Mouse (Mus musculus): ENCODE results near the gene Slco2b1. TPM values are rescaled to one million over a fixed set of nuclear protein-coding genes. Genes with fewer than 3 reads are reported as not detected.
A peak's percentile ranks its signal among the peaks of the same experiment; 100 is the strongest.

Slco2b1 gene
- polyA plus RNA-seq, 1 experiment from 2014 or later = 2.1 TPM

- 89% methylated on average over 9 of the region's 9 CpGs for WGBS
- no peaks in the 10 kb centered on the region for H3K36me3 ChIP-seq
- no peak for DNase-seq (ENCODE audit: low spot score)
- H3K9me3 ChIP-seq (replicated peaks) = no peaks in the 10 kb centered on the region
- H3K27me3 ChIP-seq (ENCODE audit: low read depth, poor library complexity, severe bottlenecking) = no peaks in the 10 kb centered on the region
- peak overlapping the region; percentile 55; the same call in 1 of the 2 replicates for H3K27ac ChIP-seq (replicated peaks)
- peaks cover 24% of the 10 kb centered on the region for H3K4me1 ChIP-seq
- no peak overlapping the region for H3K4me3 ChIP-seq
Measured at GRCm38 (mm10) chr7:99663507-99664220, 47.5 kb downstream of the Slco2b1 start.

- peaks cover 20% of the 10 kb centered on the region for H3K4me1 ChIP-seq
- no peak for DNase-seq (ENCODE audit: low spot score)
- H3K9me3 ChIP-seq (replicated peaks) = no peaks in the 10 kb centered on the region
- no peaks in the 10 kb centered on the region for H3K36me3 ChIP-seq
- H3K27ac ChIP-seq (replicated peaks) = no peak overlapping the region
- no peak overlapping the region for H3K4me3 ChIP-seq
- WGBS = 67% methylated on average over 2 of the region's 2 CpGs
- no peaks in the 10 kb centered on the region for H3K27me3 ChIP-seq (ENCODE audit: low read depth, poor library complexity, severe bottlenecking)
Measured at GRCm38 (mm10) chr7:99662311-99662710, 48.8 kb downstream of the Slco2b1 start.

DNA sequence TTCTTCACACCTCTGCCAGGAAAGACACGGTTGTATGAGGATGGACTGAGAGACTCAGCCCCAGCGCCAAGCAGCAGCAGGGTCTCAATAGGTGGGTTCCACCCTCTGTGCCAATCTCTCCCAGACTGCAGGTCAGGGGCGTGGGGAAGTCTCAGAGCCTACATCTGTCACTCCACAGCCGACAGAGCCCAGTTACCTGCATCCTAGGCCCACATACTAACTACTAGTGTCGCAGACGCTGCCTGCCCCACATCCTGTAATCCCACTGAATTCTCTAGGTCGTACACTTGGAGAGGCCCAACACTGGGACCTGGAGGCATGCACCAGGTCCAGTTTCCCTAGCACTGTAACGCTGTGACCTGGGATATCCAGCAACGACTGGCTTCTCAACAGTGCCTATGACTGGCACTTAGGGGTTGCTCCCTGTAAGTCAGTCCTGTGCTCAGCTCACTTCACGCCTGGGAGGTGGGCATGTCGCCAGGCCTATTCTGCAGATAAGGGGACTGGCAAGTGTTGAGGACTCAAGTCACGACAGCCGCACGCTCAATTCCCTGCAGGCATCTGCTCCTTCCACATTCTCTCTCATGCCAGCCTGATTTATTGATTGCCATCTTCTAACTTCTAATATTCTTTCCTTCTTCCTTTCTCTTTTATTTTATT, 49.4 kb downstream of the Slco2b1 start:
- no peak overlapping the region for H3K4me3 ChIP-seq
- WGBS = 86% methylated on average over 14 of the region's 14 CpGs
- no peaks in the 10 kb centered on the region for H3K36me3 ChIP-seq
- DNase-seq (ENCODE audit: low spot score) = no peak
- H3K27me3 ChIP-seq (ENCODE audit: low read depth, poor library complexity, severe bottlenecking) = no peaks in the 10 kb centered on the region
- no peaks in the 10 kb centered on the region for H3K9me3 ChIP-seq (replicated peaks)
- no peak overlapping the region for H3K27ac ChIP-seq (replicated peaks)
- H3K4me1 ChIP-seq = peaks cover 20% of the 10 kb centered on the region

DNA sequence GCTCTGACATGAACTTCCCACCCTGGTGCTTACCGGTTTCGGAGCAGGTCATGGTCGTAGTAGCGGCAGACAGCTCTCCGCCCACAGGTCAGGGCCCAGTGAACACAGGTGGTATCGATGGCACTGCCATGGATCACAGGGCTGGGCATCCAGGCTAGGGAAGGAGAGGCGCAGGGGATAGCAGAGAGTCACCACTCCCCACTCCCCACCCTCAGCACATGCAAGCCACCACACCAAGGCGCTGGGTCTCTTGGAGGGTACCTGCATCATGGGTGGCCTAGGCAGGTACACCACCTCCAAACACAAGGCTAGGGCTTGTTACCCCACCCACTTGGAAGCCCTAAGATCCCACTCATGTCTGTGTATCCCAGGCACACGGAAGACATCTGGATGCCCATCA, 50.1 kb downstream of the Slco2b1 start:
- H3K36me3 ChIP-seq = no peaks in the 10 kb centered on the region
- 89% methylated on average over 9 of the region's 9 CpGs for WGBS
- H3K9me3 ChIP-seq (replicated peaks) = no peaks in the 10 kb centered on the region
- H3K4me1 ChIP-seq = peaks cover 20% of the 10 kb centered on the region
- no peak for DNase-seq (ENCODE audit: low spot score)
- no peak overlapping the region for H3K27ac ChIP-seq (replicated peaks)
- no peaks in the 10 kb centered on the region for H3K27me3 ChIP-seq (ENCODE audit: low read depth, poor library complexity, severe bottlenecking)
- no peak overlapping the region for H3K4me3 ChIP-seq

DNA sequence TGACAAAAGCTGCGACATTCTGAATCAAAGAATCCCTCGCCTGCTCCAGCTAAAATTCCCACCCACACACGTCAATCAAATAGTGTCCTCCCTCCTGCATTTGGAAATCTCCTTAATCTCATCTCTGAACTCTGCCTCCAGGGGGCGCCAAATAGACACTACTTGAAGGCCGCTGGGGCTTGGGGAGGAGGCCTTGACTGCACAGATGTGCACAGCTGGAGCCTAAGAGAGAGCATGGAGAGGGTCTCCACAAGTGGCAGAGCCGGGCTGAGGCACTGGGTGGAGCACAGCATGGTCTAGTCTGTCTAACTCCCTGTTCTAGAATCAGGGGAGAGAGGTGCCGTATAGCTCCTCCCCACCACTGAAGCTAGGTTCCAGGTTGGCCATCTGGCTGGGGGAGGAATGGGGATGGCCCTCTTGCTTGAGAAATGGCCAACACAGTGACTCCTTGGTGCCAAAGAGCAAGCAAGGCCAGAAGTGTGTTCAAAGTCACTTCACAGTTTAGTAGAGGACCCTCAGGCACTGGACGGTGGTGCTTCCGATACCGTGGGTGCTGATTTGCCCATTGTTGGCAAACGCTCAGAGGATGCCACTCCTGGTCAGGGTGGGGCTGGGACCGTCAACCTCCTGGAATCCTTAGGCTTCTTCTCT, 51.6 kb downstream of the Slco2b1 start:
- 49% methylated on average over 12 of the region's 12 CpGs for WGBS
- H3K27ac ChIP-seq (replicated peaks) = no peak overlapping the region
- H3K9me3 ChIP-seq (replicated peaks) = no peaks in the 10 kb centered on the region
- no peak overlapping the region for H3K4me3 ChIP-seq
- DNase-seq (ENCODE audit: low spot score) = peak; percentile 83
- peaks cover 9% of the 10 kb centered on the region for H3K4me1 ChIP-seq
- no peaks in the 10 kb centered on the region for H3K27me3 ChIP-seq (ENCODE audit: low read depth, poor library complexity, severe bottlenecking)
- H3K36me3 ChIP-seq = no peaks in the 10 kb centered on the region

DNA sequence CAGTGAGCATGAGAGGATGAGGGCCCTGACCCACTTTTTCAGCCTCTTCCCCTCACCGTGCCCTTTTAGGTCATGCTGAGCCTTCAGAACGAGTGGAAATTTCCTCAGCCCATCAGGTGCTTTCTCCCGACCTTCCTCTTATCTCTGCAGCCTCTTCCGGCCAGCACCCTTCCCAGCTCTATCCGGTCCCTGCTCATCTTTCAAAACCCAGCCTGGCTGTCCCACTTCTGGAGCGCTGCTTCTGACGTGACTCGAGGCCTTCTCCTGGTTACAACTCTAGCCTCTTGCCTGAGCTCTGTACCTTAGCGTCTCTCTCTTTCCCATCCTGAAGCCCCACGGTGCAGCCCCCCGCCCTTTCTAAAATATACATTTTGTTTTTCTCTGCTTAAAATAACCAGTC, 56.9 kb downstream of the Slco2b1 start:
- Histone ChIP-seq H3K27me3 (ENCODE audit: low read depth, poor library complexity, severe bottlenecking) (no peaks in the 10 kb centered on the region), H3K36me3 (no peaks in the 10 kb centered on the region), H3K4me3 (no peak overlapping the region), H3K27ac (replicated peaks) (no peak overlapping the region), H3K4me1 (peaks cover 2% of the 10 kb centered on the region), H3K9me3 (replicated peaks) (no peaks in the 10 kb centered on the region)
- 86% methylated on average over 11 of the region's 11 CpGs for WGBS
- no peak for DNase-seq (ENCODE audit: low spot score)

DNA sequence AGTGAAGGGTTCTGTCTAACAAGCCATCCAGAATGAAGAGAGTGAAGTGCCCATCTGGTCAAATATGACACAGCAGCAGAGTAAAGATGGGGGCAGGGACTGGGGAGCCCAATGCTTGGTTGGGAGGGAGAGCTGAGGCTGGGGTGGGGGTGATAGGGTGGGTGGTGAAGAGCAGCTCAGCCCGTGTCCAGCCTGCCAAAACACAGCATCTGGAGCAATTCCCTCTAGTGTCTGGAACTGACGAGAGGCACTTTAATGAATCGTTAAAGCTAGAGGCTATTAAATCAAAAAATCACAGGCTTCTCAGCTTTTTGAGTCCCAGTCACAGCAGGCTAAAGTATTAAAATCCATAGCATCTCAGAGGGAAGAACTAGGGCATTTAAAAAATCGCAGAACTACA, 61.6 kb downstream of the Slco2b1 start:
- H3K4me1 ChIP-seq = peaks cover 5% of the 10 kb centered on the region; the same call in 1 of the 2 replicates
- no peak overlapping the region for H3K27ac ChIP-seq (replicated peaks)
- 75% methylated on average over 4 of the region's 4 CpGs for WGBS
- no peak overlapping the region for H3K4me3 ChIP-seq
- DNase-seq (ENCODE audit: low spot score) = no peak
- H3K36me3 ChIP-seq = no peaks in the 10 kb centered on the region
- no peaks in the 10 kb centered on the region for H3K9me3 ChIP-seq (replicated peaks)
- no peaks in the 10 kb centered on the region for H3K27me3 ChIP-seq (ENCODE audit: low read depth, poor library complexity, severe bottlenecking)

DNA sequence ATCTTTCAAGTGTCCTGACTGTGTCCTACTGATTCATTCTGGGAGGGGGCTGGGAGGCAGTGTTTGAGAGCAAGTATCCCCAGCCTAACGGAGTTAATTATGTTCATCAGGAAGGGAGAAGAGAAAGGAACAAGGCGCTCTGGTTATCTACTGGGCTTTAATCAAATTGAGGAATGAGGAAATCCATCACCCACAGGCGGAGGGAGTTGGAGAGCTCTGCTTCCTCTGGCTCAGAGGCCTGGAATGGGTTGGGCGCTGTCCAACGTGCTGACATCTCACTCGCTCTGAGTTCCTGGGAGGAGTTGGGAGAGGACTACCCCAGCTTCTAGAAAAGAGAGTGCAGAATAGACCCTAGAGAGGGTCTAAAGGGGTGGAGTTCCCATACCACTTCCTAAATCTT, 62.5 kb downstream of the Slco2b1 start:
- peaks cover 5% of the 10 kb centered on the region; the same call in 1 of the 2 replicates for H3K4me1 ChIP-seq
- H3K9me3 ChIP-seq (replicated peaks) = no peaks in the 10 kb centered on the region
- no peaks in the 10 kb centered on the region for H3K36me3 ChIP-seq
- no peaks in the 10 kb centered on the region for H3K27me3 ChIP-seq (ENCODE audit: low read depth, poor library complexity, severe bottlenecking)
- peak; percentile 44 for DNase-seq (ENCODE audit: low spot score)
- no peak overlapping the region for H3K27ac ChIP-seq (replicated peaks)
- WGBS = 6% methylated on average over 6 of the region's 6 CpGs
- no peak overlapping the region for H3K4me3 ChIP-seq

- no peak for DNase-seq (ENCODE audit: low spot score)
- 89% methylated on average over 7 of the region's 7 CpGs for WGBS
- peaks cover 22% of the 10 kb centered on the region for H3K4me1 ChIP-seq
- no peak overlapping the region for H3K27ac ChIP-seq (replicated peaks)
- no peak overlapping the region for H3K4me3 ChIP-seq
- no peaks in the 10 kb centered on the region for H3K9me3 ChIP-seq (replicated peaks)
- peaks cover 20% of the 10 kb centered on the region for H3K27me3 ChIP-seq (ENCODE audit: low read depth, poor library complexity, severe bottlenecking)
- no peaks in the 10 kb centered on the region for H3K36me3 ChIP-seq
Measured at GRCm38 (mm10) chr7:99644701-99645100, 66.4 kb downstream of the Slco2b1 start.

- no peak overlapping the region for H3K27ac ChIP-seq (replicated peaks)
- H3K36me3 ChIP-seq = no peaks in the 10 kb centered on the region
- no peak overlapping the region for H3K4me3 ChIP-seq
- H3K4me1 ChIP-seq = peaks cover 22% of the 10 kb centered on the region
- no peak for DNase-seq (ENCODE audit: low spot score)
- H3K9me3 ChIP-seq (replicated peaks) = no peaks in the 10 kb centered on the region
- WGBS = 43% methylated on average over 3 of the region's 3 CpGs
- H3K27me3 ChIP-seq (ENCODE audit: low read depth, poor library complexity, severe bottlenecking) = peaks cover 20% of the 10 kb centered on the region
Measured at GRCm38 (mm10) chr7:99642078-99642477, 69.1 kb downstream of the Slco2b1 start.

DNA sequence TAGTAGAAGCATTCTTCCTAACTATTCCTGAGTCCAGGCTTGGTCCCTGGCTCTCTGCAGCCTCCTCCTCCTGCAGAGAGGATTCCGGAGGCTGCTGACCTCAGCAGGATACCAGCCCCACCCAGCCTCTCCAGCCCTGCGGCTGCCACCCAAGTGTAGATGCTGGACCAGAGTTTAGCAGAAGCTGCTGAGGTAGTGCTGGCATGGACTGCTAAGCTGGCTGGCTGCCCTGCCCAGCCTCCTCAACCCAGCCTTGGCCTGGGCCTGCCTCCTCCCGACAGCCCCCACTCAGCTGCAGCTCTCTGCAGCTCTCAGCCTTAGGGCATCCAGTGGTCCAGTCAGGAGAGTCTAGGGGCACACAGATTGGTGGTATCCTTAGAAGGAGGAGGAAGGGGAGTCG, 69.9 kb downstream of the Slco2b1 start:
- no peak overlapping the region for H3K4me3 ChIP-seq
- peaks cover 20% of the 10 kb centered on the region for H3K27me3 ChIP-seq (ENCODE audit: low read depth, poor library complexity, severe bottlenecking)
- H3K27ac ChIP-seq (replicated peaks) = no peak overlapping the region
- DNase-seq (ENCODE audit: low spot score) = no peak
- no peaks in the 10 kb centered on the region for H3K9me3 ChIP-seq (replicated peaks)
- no peaks in the 10 kb centered on the region for H3K36me3 ChIP-seq
- H3K4me1 ChIP-seq = peaks cover 22% of the 10 kb centered on the region
- WGBS = 50% methylated on average over 4 of the region's 4 CpGs

DNA sequence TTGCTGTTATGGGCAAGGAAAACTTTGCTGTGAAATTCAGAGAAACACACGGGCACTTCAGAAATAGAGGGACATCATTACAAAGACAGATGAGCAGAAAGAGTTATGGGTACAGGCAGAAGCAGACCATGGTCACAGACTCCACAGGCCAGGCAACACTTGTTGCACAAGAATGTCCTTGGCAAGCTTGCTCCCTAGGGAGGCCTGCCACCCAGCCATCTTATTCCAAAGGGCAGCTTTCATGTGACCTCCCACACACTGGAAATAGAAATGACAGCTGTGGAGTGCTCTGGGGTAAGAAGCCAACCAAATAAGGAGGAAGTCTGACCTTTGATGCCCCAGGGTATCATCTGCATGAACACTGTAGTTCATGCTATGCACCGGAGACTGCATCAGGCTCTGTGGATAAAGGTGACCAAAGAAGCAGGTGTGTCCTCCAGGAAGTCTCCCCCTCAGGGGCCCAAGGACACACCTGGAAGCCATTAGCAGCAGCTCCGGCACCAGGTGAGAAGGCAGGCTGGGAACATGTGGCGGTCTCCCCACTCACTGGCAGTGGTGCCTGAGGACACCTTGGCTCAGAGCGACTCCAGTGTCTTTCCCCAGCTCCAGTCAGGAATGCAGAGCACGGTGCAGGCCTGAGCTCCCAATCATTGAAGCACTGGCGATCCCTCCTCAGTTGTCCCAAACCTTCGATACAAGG, 77.0 kb downstream of the Slco2b1 start:
- Histone ChIP-seq H3K4me3 (no peak overlapping the region), H3K4me1 (no peaks in the 10 kb centered on the region), H3K27me3 (ENCODE audit: low read depth, poor library complexity, severe bottlenecking) (peaks cover 54% of the 10 kb centered on the region), H3K9me3 (replicated peaks) (no peaks in the 10 kb centered on the region), H3K27ac (replicated peaks) (no peak overlapping the region), H3K36me3 (no peaks in the 10 kb centered on the region)
- DNase-seq (ENCODE audit: low spot score) = no peak
- 76% methylated on average over 8 of the region's 8 CpGs for WGBS
